Mouse (Mus musculus): ENCODE measurements around the gene Cd22. TPM values are rescaled to one million over a fixed set of nuclear protein-coding genes. Genes with fewer than 3 reads are reported as not detected.

The Cd22 gene
- total and polyA plus RNA-seq, 2 experiments = 0.74 to 3.7 TPM

DNA sequence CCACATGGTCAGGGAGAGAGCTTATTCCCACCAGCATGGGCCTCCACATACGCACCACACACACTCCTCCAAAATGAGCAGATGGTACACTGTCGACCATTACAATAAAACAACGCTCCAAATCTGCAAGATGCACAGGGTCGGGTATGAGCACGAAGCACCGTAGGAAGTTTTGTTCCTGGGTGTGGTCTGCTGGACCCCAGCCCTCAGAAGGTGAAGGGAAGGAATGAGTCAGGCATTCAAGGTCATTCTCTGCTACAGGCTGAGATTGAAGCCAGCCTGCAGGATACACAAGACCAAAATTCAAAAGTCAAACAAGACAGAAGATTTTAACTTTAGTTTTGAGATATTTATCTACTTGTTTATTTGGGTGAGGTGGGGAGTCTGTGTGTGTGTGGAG lies 32.2 kb downstream of the Cd22 start:
- WGBS = 78% methylated on average over 6 of the region's 6 CpGs
- Histone ChIP-seq H3K79me2 (ENCODE audit: control insufficient read depth, insufficient read depth, low read length) (no peaks in the 10 kb centered on the region), H3K9ac (ENCODE audit: low read depth, low read length) (no peak overlapping the region), H3K4me3 (ENCODE audit: insufficient read depth, low read depth, low read length) (no peak overlapping the region), H3K36me3 (ENCODE audit: control insufficient read depth, insufficient read depth, low read length) (no peaks in the 10 kb centered on the region), H3K27me3 (ENCODE audit: control insufficient read depth, insufficient read depth, low read length) (no peaks in the 10 kb centered on the region), H3K4me1 (ENCODE audit: control insufficient read depth, insufficient read depth, low read length) (no peaks in the 10 kb centered on the region), H3K27ac (replicated peaks; ENCODE audit: insufficient read depth, low read depth, low read length) (no peak overlapping the region)
- DNase-seq (ENCODE audit: extremely low read depth, low read depth, low spot score) = no peak
- TF ChIP-seq CTCF (IDR thresholded peaks at IDR 0.05; ENCODE audit: low read depth, low read length) (no peak), POLR2A (IDR thresholded peaks at IDR 0.05; ENCODE audit: extremely low read depth, insufficient read depth, low read length) (no peak)

DNA sequence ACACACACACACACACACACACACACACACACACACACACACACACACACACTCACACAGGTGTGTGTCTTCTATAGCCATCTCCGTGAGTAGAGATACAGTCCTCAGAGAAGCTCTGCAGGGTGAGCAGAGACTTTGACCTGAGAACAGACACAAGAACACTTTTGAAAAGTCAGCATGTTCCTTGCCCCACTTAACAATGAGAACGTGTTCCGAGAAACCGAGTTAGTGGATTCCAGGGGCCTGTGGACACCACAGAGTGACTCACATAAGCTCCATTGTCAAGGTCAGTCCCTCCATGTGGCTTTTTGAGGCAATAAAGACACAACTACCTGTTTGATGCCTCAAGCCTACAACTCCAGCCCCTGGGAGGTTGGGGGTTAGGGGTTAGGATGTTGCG lies 32.8 kb downstream of the Cd22 start:
- H3K9ac ChIP-seq (ENCODE audit: low read depth, low read length) = no peak overlapping the region
- H3K36me3 ChIP-seq (ENCODE audit: control insufficient read depth, insufficient read depth, low read length) = no peaks in the 10 kb centered on the region
- no peaks in the 10 kb centered on the region for H3K79me2 ChIP-seq (ENCODE audit: control insufficient read depth, insufficient read depth, low read length)
- DNase-seq (ENCODE audit: extremely low read depth, low read depth, low spot score) = no peak
- H3K27me3 ChIP-seq (ENCODE audit: control insufficient read depth, insufficient read depth, low read length) = no peaks in the 10 kb centered on the region
- H3K27ac ChIP-seq (replicated peaks; ENCODE audit: insufficient read depth, low read depth, low read length) = no peak overlapping the region
- no peak overlapping the region for H3K4me3 ChIP-seq (ENCODE audit: insufficient read depth, low read depth, low read length)
- WGBS = 72% methylated on average over 5 of the region's 5 CpGs
- no peak for TF ChIP-seq CTCF (IDR thresholded peaks at IDR 0.05; ENCODE audit: low read depth, low read length)
- TF ChIP-seq POLR2A (IDR thresholded peaks at IDR 0.05; ENCODE audit: extremely low read depth, insufficient read depth, low read length) = no peak
- H3K4me1 ChIP-seq (ENCODE audit: control insufficient read depth, insufficient read depth, low read length) = no peaks in the 10 kb centered on the region

DNA sequence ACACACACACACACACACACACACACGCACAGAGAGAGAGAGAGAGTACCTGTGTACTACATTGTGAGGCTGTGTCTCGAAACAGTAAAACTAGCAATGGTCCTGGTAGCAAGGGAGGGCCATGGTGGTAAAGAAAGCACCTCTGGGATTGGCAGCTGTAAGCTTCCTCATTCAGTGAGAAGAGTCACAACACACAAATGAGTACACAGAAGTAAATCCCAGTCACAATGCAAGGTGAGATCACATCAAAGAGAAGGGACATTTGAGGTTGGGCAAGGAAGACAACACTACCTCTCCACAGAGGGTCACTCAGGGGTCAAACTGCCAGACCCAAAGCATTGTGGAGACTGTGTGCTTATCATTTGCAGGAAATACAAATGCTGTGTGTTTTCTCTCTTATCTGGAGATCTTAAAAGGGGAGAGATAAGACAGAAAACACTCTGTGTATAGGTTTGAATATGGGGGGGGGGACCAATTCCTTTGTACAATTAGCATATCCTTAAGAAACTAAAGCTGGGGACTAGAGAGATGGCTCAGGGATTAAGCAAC lies 33.6 kb downstream of the Cd22 start:
- 76% methylated on average over 2 of the region's 2 CpGs for whole genome bisulfite sequencing
- Histone ChIP-seq H3K4me3 (ENCODE audit: insufficient read depth, low read depth, low read length) (no peak overlapping the region), H3K27me3 (ENCODE audit: control insufficient read depth, insufficient read depth, low read length) (no peaks in the 10 kb centered on the region), H3K4me1 (ENCODE audit: control insufficient read depth, insufficient read depth, low read length) (no peaks in the 10 kb centered on the region), H3K9ac (ENCODE audit: low read depth, low read length) (no peak overlapping the region), H3K36me3 (ENCODE audit: control insufficient read depth, insufficient read depth, low read length) (no peaks in the 10 kb centered on the region), H3K79me2 (ENCODE audit: control insufficient read depth, insufficient read depth, low read length) (no peaks in the 10 kb centered on the region), H3K27ac (replicated peaks; ENCODE audit: insufficient read depth, low read depth, low read length) (no peak overlapping the region)
- DNase-seq (ENCODE audit: extremely low read depth, low read depth, low spot score) = no peak
- TF ChIP-seq POLR2A (IDR thresholded peaks at IDR 0.05; ENCODE audit: extremely low read depth, insufficient read depth, low read length) (no peak), CTCF (IDR thresholded peaks at IDR 0.05; ENCODE audit: low read depth, low read length) (no peak)

DNA sequence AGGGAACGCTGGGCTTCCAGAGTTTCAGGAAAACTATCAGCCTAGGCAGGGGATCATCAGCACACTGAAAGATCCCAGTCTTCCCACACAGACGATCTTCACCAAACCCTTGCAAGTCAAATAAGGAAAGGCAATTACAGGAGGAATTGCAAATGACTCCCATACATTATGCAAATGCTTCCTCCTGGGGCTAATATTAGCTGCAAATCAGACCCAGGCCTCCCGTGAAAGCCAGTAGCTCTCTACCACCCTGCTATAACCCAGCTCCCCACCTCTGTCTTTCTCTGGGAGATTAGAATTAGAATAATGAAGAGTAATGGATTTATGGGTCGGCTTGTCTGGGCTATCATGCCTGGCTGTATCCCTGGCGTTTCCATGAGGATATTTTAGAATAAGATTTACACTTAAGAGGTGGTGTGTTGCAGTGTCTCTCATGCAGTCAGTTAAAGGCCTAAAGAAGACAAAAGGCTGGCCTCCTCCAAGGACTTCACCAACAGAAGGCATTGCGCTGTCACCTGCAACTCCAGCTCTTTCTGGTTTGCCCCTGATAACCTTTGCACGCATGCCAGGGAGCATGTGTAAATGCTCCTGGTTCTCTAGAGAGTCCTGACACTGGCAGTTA lies 35.4 kb downstream of the Cd22 start:
- H3K27me3 ChIP-seq (ENCODE audit: control insufficient read depth, insufficient read depth, low read length) = no peaks in the 10 kb centered on the region
- TF ChIP-seq CTCF (IDR thresholded peaks at IDR 0.05; ENCODE audit: low read depth, low read length) (no peak), POLR2A (IDR thresholded peaks at IDR 0.05; ENCODE audit: extremely low read depth, insufficient read depth, low read length) (no peak)
- no peak overlapping the region for H3K27ac ChIP-seq (replicated peaks; ENCODE audit: insufficient read depth, low read depth, low read length)
- no peaks in the 10 kb centered on the region for H3K36me3 ChIP-seq (ENCODE audit: control insufficient read depth, insufficient read depth, low read length)
- no peak for DNase-seq (ENCODE audit: extremely low read depth, low read depth, low spot score)
- 72% methylated on average over 7 of the region's 7 CpGs for WGBS
- H3K9ac ChIP-seq (ENCODE audit: low read depth, low read length) = no peak overlapping the region
- no peaks in the 10 kb centered on the region for H3K4me1 ChIP-seq (ENCODE audit: control insufficient read depth, insufficient read depth, low read length)
- H3K4me3 ChIP-seq (ENCODE audit: insufficient read depth, low read depth, low read length) = no peak overlapping the region
- no peaks in the 10 kb centered on the region for H3K79me2 ChIP-seq (ENCODE audit: control insufficient read depth, insufficient read depth, low read length)

DNA sequence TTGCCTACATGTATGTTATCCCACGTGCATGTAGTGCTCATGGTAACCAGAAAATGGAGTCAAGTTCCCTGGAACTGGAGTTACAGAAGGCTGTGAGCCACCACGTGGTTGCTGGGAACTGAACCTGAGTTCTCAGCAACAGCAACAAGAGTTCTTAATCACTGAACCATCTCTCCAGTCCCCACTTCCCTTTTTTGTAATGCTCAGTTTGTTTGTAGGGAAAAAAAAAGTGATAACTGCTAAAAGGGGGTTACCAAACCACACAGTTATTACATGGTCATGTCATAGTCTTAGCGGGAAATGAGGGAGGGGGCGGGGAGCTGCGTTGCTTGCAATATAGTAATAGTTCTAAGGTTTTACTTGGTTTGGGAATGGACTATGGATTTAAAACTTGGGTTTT lies 38.0 kb downstream of the Cd22 start:
- TF ChIP-seq CTCF (IDR thresholded peaks at IDR 0.05; ENCODE audit: low read depth, low read length) = no peak
- no peak for TF ChIP-seq POLR2A (IDR thresholded peaks at IDR 0.05; ENCODE audit: extremely low read depth, insufficient read depth, low read length)
- no peaks in the 10 kb centered on the region for H3K79me2 ChIP-seq (ENCODE audit: control insufficient read depth, insufficient read depth, low read length)
- WGBS = 82% methylated on average over 5 of the region's 5 CpGs
- H3K36me3 ChIP-seq (ENCODE audit: control insufficient read depth, insufficient read depth, low read length) = no peaks in the 10 kb centered on the region
- H3K4me3 ChIP-seq (ENCODE audit: insufficient read depth, low read depth, low read length) = no peak overlapping the region
- H3K4me1 ChIP-seq (ENCODE audit: control insufficient read depth, insufficient read depth, low read length) = no peaks in the 10 kb centered on the region
- no peaks in the 10 kb centered on the region for H3K27me3 ChIP-seq (ENCODE audit: control insufficient read depth, insufficient read depth, low read length)
- no peak for DNase-seq (ENCODE audit: extremely low read depth, low read depth, low spot score)
- no peak overlapping the region for H3K9ac ChIP-seq (ENCODE audit: low read depth, low read length)
- H3K27ac ChIP-seq (replicated peaks; ENCODE audit: insufficient read depth, low read depth, low read length) = no peak overlapping the region

DNA sequence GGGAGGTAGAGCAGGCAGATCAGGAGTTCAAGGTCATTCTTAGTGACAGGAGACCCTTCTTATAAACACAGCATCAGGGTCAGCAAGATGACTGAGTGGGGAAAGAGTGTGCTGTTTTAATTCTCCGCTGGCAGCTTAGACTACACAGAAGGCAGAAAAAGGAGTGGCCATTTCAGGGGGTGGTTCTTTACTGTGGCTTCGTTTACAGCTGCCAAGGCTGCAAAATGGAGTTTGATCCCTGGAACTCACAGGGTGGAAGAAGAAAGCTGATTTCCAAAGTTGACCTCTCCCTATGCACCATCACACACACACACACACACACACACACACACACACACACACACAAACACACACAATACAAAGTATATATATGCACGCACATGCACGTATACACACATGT lies 38.8 kb downstream of the Cd22 start:
- Histone ChIP-seq H3K79me2 (ENCODE audit: control insufficient read depth, insufficient read depth, low read length) (no peaks in the 10 kb centered on the region), H3K27ac (replicated peaks; ENCODE audit: insufficient read depth, low read depth, low read length) (no peak overlapping the region), H3K9ac (ENCODE audit: low read depth, low read length) (no peak overlapping the region), H3K4me1 (ENCODE audit: control insufficient read depth, insufficient read depth, low read length) (no peaks in the 10 kb centered on the region), H3K36me3 (ENCODE audit: control insufficient read depth, insufficient read depth, low read length) (no peaks in the 10 kb centered on the region), H3K27me3 (ENCODE audit: control insufficient read depth, insufficient read depth, low read length) (no peaks in the 10 kb centered on the region), H3K4me3 (ENCODE audit: insufficient read depth, low read depth, low read length) (no peak overlapping the region)
- TF ChIP-seq POLR2A (IDR thresholded peaks at IDR 0.05; ENCODE audit: extremely low read depth, insufficient read depth, low read length) (no peak), CTCF (IDR thresholded peaks at IDR 0.05; ENCODE audit: low read depth, low read length) (no peak)
- DNase-seq (ENCODE audit: extremely low read depth, low read depth, low spot score) = peak; percentile 71
- WGBS = 60% methylated on average over 4 of the region's 4 CpGs

Data from liver, adult 2 months (tissue).